Mouse (Mus musculus): Measurements from ENCODE around the gene Csrp3.
A peak's percentile ranks its signal among the peaks of the same experiment; 100 is the strongest.

Gene Csrp3

DNA sequence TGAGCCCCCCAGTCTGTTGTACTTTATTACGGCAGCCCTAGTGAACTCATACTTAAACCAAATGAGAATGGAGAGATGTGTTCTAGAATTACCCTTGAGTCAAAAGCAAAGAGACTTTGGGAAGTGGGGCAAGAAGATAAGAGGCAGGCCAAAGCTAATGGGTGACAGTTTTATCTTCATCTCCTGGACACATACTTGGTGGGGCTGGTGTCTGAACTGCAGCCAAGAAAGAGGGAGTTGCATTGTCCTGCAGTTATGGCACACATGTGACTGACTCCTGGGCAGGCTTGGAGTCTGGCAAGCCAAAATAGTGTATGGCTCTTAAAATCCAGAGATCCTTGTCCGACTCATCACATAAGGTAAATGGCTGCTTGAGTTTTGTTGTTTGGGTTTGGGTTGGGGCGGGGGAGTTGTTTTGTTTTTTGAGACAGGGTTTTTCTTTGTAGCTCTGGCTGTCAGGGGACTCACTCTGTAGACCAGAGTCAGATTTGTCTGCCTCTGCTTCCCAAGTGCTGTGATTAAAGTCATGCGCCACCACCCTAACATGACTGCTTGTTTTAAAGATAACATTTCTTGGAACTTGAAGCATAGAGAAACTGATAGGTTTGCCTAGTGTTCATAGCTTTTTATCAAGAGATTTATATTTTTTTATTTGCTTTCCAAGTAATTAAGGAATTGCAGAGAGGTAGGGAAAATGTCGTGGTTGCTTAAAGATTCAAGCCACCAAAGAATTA is 18.5 kb downstream of the Csrp3 start:
- DNase-seq (ENCODE audit: low spot score) = no peak

DNA sequence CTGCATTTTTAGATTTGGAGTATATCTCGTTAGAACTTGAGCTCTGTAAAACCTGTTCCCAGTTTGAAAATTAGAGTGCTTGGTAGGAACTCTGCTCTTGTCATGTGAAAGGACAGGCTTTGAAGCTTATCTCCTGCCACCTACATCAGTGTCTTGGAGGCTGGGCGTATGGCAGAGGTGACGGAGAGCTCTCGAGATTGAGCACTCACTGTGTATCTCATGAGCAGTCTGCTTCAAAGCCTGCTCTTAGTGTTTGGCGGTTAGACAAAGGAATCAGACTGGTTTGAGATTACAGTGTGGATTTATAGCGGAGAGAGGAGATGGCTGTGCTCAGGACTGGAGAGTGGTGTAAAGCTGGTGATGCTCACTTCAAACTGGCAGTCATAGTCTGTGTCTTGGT is 22.7 kb downstream of the Csrp3 start:
- DNase-seq (ENCODE audit: low spot score) = no peak

DNA sequence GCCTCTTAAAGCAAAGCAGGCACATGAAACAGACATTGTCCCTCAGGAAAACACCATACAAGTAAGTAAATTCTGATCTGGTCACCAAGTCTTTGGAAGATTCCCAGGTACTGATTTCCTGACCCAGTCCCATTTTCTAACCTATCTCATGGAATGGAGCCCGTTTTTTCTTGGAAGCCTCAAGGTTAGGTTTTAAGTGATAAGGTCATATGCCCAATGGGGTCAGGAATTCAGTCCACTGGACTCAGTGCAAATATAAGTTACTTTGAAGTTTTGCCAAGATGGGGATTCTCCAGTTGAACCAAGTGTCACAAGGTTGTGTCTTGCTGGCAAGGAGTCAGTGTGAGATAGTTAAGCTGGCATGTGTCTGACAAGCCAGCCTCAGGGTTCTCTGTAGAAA is 23.2 kb downstream of the Csrp3 start:
- DNase-seq (ENCODE audit: low spot score) = no peak

DNA sequence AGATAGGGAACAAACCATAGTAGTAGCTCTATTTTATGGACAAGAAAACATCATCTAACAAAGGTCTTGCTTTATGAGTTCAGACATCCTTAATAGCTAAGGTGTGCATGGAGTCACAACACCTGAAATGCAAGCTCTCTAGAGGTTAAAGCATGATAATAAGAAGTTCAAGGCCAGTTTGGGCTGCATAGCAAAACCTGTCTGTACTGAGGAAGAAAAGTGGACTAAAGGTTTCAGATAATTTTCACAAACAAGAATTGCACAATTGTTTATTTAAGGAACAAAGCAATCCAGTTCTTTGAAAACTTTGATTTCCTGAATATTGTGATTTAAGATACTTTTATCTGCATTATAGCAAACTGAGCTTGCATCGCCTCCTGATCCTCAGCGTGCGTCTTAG is 24.2 kb downstream of the Csrp3 start:
- DNase-seq (ENCODE audit: low spot score) = no peak

DNA sequence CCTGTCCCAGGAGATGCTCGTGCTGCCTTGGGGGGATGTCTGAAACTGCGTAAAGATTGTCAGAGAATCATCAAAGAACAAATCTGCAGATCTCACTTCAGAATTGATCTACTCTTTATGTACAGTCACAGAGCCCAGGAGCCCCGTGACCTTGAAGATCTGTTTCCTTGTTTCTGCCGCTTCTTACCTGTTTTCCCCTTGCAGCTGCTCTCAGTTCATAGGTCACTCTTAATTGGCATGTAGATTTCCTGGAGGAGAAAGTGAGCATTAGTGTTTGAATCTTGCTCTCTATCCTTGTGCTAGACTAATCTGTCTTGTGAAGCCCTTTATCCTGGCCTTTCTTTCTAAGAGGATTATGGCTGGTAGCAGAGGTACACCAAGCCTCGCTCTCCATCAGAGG is 26.2 kb downstream of the Csrp3 start:
- no peak for DNase-seq (ENCODE audit: low spot score)

DNA sequence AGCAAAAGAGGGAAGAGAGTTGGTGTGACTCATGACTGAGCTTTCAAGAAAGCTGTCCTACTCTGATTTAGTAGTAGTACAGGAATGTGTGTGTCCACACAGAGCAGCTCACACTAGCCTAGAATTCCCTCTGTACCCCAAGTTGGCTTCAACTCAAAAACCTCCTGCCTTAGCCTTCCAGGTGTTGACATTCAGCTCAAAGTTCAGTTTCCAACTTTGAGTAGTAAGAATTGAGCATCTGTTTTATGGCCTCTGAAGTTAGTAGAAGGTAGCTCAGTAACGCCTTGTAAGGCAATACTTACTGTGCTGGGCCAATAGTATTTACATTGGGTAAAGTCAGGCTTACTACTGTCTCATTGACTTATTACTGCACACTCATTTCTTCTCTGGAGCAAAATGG is 34.2 kb downstream of the Csrp3 start:
- no peak for DNase-seq (ENCODE audit: low spot score)

DNA sequence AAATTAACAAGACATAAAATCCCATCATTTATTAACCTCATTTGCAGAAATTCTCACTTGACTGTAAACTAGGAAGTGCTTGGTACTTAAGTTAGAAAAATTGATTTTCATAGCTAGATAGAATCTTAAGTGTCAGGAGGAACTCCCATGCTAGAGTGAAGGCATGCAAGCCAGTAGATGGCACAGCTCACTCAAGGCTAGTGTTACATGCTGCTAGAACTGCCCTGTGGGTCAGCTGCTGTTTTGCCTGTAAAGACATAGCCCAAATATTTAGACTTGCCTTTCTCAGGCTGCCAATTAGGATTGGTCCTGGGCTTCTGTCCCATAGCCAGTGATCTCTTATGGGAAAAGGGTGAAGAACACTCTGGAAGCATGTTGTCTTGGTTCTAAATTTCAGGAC is 35.5 kb downstream of the Csrp3 start:
- no peak for DNase-seq (ENCODE audit: low spot score)

DNA sequence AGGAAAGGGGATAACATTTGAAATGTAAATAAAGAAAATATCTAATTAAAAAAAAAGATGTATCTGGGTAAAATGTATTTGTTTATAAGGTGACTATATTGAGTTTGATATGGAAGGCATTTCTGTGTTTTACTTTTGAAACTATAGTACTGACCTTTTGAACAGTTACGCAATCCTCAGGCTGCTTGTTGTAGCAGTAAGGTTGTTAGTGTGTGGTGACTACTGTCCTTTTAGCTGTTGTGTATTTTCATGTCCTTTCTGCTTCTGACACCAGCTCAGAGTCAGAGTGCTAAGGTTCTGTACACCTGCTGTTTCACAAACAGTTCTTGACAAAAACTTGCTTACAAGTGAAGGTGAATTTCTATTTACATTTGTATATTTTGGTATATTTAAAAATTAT is 37.2 kb downstream of the Csrp3 start:
- DNase-seq (ENCODE audit: low spot score) = no peak

DNA sequence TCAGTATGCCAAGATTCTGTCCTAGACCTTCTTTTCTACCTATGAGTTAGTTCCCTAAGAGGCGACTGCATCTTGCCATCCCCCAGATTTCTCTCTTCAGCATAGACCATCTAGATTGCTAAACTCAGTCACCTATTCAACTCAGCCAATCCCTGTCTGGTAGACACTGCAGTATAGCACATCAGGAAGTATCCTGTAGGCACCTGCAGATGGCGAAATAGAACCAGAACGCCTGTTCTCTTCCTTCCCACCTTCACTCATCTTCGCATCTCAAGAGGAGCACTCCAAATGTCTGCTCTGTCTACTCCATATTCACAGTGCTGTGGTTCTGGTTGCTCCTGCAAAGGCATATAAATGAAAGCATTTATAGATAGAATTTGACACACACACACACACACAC is 41.2 kb downstream of the Csrp3 start:
- no peak for DNase-seq (ENCODE audit: low spot score)

DNA sequence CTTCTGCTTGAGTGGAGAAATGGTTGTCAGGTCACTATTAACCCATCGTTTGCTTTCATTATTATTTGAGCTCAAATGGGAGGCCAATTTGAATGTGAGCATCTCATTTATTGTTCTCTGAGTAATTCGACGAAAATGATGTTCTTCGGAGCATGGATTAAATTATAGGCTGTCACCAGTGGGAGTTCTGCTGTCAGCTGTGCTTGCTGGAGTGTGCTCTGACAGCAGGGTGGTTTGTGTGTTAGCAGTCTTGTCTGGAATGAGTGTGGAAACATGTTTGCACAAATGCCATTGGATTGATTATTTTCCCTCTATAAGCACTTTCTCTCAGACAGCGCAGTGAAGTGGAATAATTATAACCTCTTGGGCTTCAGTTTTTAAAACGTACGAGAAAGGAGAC is 44.5 kb downstream of the Csrp3 start:
- DNase-seq (ENCODE audit: low spot score) = no peak

DNA sequence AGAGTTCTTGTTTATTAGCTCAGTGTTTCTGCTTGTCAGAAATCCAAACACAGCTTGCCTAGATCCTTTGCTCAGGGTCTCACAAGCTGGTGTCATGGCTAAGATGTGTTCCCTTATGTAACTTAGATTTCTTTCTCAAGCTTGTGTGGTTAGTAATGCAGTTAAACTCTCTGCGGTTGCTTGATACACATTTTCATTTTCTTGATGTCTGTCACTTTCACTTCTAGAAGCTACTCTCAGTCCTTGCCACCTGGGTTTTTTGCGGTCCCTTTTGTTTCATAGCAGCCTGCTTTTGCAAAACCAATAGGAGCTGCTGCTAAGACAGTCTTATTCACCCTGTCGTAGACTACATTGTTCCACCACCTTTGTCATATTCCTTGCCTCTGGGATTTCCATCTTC is 52.7 kb downstream of the Csrp3 start:
- DNase-seq (ENCODE audit: low spot score) = no peak

DNA sequence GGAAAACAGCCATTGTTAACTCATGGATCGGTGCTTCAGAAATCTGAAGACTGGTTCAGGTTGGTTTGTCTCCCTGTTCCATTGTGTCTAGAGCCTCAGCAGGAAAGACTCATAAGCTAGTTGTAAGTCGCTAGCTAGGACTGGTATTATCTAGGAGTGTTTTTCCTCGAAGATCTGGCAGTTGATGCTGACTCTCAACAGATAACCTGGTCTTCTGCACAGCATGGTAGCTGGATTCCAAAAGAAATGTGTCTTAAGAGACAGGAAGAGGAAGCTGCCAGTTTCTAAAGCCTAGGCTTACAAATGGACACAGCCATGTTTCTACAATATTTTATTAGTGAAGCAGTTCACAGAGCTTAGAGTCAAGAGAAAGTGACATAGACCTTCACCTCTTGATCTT is 56.4 kb downstream of the Csrp3 start:
- no peak for DNase-seq (ENCODE audit: low spot score)

DNA sequence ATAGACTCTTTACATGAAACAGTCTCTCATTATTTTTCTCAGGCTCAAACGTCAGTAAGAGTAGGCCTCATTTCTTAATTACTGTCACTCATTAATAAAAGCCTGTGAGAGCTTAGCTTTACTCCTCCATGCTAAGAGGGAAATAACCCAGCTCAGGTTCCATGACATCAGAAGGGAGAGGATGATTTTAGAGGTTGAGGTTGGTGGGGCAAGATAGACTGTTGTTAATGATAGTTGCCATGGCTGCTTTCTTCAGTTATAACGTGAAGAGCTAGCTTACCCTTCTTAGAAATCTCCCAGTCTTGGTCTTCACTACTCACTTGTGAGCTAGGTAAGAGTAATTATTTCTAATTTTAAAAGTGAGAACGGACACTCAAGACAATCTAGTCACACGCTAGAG is 57.7 kb downstream of the Csrp3 start:
- DNase-seq (ENCODE audit: low spot score) = no peak

DNA sequence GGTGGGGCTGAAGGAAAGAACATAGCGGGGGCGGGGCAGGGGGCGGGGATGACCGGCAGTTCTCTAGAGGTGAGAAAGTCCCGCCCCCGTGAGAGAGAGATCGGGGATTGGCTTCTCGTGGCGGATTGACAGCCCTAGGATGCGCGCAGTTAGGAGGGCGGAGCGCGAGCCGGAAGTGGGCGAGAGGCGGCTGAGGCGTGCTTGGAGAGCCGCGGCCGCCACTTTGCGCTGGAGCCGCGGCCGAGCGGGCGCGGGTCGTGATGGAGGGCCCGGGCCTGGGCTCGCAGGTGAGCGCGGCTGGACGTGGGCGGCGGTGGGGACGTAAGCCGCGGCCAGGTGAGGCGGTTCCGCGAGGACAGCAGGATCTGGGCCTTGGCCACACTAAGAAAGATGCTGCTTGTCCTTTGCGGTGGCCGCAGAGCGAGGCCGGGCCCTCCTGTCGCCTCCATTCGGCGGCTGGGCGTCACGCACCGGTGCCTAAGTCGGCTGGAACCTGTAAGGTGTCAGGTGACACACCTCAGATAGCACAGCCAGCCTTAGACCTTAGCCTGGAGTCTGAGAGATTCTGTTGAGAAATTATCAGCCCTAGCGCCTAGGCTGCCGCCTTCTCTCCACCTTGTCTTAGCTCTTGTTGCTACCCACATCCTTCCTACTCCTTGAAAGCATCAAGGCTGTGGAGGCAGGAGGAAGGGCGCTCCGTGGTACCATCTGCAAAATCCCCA is 58.8 kb downstream of the Csrp3 start, which contains the start of gene Zdhhc13:
Zdhhc13 (plus strand) TSS at position 153 of the 722 bp plus-strand sequence.
- peak; percentile 98 for DNase-seq (ENCODE audit: low spot score)

DNA sequence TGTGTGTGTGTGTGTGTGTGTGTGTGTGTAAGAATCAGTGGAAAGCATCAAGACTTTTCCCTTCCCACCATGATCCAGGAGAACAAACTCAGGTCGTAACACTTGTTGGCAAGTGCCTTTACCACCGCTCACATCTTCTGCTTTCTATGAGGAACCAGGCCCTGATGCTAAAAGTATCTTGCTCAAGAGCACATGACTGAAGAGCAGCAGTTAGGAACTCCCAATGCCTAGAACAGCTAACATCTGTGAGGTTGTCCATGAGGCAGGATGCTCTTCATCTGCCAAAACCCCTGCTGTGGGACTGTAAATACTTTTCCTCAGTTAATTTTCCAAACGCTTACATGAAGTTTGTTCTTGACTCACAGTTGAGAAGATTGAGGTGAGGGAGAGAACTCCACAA is 59.5 kb downstream of the Csrp3 start:
- DNase-seq (ENCODE audit: low spot score) = no peak

DNA sequence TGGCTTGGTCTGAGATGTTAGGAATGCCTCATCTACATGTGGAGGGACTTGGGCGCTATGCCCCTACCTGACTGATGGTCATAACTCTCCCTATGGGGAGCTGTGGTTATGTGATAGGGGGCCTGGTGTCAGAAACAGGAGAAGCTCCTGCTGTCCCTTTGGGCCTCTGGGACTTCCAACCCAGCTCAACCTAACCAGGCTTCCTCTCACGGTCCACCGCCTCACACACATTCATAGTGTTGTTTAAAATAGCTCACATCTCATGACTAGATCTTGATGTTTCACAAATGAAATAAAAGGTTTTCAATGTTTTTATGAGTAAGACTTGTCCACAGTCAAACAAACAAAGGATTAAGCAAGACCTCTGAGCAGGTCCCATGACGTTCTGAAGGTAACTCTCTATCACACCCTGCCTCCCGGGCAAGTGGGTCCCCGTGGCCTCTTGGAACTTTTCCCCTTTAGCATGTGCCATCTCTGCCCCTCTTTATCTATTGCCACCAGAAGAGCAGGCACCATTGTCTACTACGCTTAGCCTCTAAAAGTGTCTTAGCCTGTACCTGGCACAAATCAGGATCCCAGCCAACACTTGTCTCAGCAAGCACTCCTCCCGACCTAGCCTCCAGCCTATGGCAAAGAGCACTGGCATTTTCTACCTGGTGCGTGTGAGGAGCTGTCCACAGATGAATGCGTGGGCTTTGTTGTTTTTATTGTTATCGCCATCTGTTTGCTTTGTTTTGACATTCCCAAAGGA is 62.9 kb downstream of the Csrp3 start:
- no peak for DNase-seq (ENCODE audit: low spot score)

DNA sequence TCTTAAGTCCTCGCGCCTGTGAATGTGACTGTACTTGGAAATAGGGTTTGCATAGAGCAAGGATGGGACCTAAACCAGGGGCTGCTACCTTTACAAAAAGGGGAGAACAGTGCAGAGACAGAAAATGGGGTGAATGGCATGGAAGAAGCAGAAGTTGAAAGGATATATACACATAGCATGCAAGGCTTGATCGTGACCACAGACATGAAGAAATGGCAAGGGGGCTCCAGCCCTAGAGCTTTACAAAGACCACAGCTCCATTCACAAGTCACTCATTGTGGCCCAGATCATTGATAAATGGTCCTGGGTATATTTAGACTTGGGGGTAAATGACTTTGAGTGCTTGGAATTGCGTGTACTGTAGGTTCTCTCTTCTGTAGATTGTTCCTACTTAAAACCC is 65.4 kb downstream of the Csrp3 start:
- no peak for DNase-seq (ENCODE audit: low spot score)

Measured in embryo, embryonic 10.5 days (tissue).